Mouse (Mus musculus): Measurements from ENCODE around the gene LTO1. TPM values are rescaled to one million over a fixed set of nuclear protein-coding genes. Genes with fewer than 3 reads are reported as not detected.

The LTO1 gene
- polyA plus RNA-seq, 1 experiment, result 32.7 TPM

GRCm38 (mm10) chr7:144939344-144940002, 24.6 kb downstream of the LTO1 start, which contains the start of gene Ccnd1:
Gene Ccnd1 (minus strand): TSS chr7:144939925.
- peak within 1 kb of the TSS; percentile 83 for H3K27ac ChIP-seq (ENCODE audit: control insufficient read depth, insufficient read depth, low read depth, low read length)
- no peaks in the 10 kb centered on the region for H3K36me3 ChIP-seq (ENCODE audit: control insufficient read depth, insufficient read depth, low read length)
- H3K27me3 ChIP-seq (ENCODE audit: control insufficient read depth, insufficient read depth, low read length), result peaks cover 2% of the 10 kb centered on the region; the same call in 1 of the 2 replicates
- H3K4me1 ChIP-seq (ENCODE audit: control insufficient read depth, insufficient read depth, low read length), result peaks cover 48% of the 10 kb centered on the region
- peak within 1 kb of the TSS; percentile 80 for H3K4me3 ChIP-seq (ENCODE audit: control insufficient read depth, low read depth, low read length)
- TF ChIP-seq CTCF (IDR thresholded peaks at IDR 0.05; ENCODE audit: control insufficient read depth, insufficient read depth, insufficient replicate concordance, low read depth, low read length) (no peak), POLR2A (IDR thresholded peaks at IDR 0.05; ENCODE audit: control insufficient read depth, low read depth, low read length) (no peak)

- H3K27me3 ChIP-seq (ENCODE audit: control insufficient read depth, insufficient read depth, low read length), result peaks cover 2% of the 10 kb centered on the region; the same call in 1 of the 2 replicates
- H3K27ac ChIP-seq (ENCODE audit: control insufficient read depth, insufficient read depth, low read depth, low read length), result peak overlapping the region; percentile 83
- peak overlapping the region; percentile 50 for H3K4me3 ChIP-seq (ENCODE audit: control insufficient read depth, low read depth, low read length)
- TF ChIP-seq CTCF (IDR thresholded peaks at IDR 0.05; ENCODE audit: control insufficient read depth, insufficient read depth, insufficient replicate concordance, low read depth, low read length) (no peak), POLR2A (IDR thresholded peaks at IDR 0.05; ENCODE audit: control insufficient read depth, low read depth, low read length) (no peak)
- H3K36me3 ChIP-seq (ENCODE audit: control insufficient read depth, insufficient read depth, low read length), result no peaks in the 10 kb centered on the region
- H3K4me1 ChIP-seq (ENCODE audit: control insufficient read depth, insufficient read depth, low read length), result peaks cover 48% of the 10 kb centered on the region
Observed at GRCm38 (mm10) chr7:144940003-144940571, 25.2 kb downstream of the LTO1 start.

- no peak overlapping the region; the same call in 1 of the 2 replicates for H3K4me3 ChIP-seq (ENCODE audit: control insufficient read depth, low read depth, low read length)
- H3K27me3 ChIP-seq (ENCODE audit: control insufficient read depth, insufficient read depth, low read length), result peaks cover 2% of the 10 kb centered on the region; the same call in 1 of the 2 replicates
- no peaks in the 10 kb centered on the region for H3K36me3 ChIP-seq (ENCODE audit: control insufficient read depth, insufficient read depth, low read length)
- H3K27ac ChIP-seq (ENCODE audit: control insufficient read depth, insufficient read depth, low read depth, low read length), result no peak overlapping the region
- H3K4me1 ChIP-seq (ENCODE audit: control insufficient read depth, insufficient read depth, low read length), result peaks cover 48% of the 10 kb centered on the region
- TF ChIP-seq POLR2A (IDR thresholded peaks at IDR 0.05; ENCODE audit: control insufficient read depth, low read depth, low read length), result no peak
Observed at GRCm38 (mm10) chr7:144940585-144940984, 25.7 kb downstream of the LTO1 start.

GRCm38 (mm10) chr7:144941242-144941831, 26.4 kb downstream of the LTO1 start:
- Histone ChIP-seq H3K4me3 (ENCODE audit: control insufficient read depth, low read depth, low read length) (peak overlapping the region; percentile 80), H3K27me3 (ENCODE audit: control insufficient read depth, insufficient read depth, low read length) (peaks cover 2% of the 10 kb centered on the region; the same call in 1 of the 2 replicates), H3K36me3 (ENCODE audit: control insufficient read depth, insufficient read depth, low read length) (no peaks in the 10 kb centered on the region), H3K4me1 (ENCODE audit: control insufficient read depth, insufficient read depth, low read length) (peaks cover 45% of the 10 kb centered on the region), H3K27ac (ENCODE audit: control insufficient read depth, insufficient read depth, low read depth, low read length) (peak overlapping the region; percentile 73)
- TF ChIP-seq CTCF (IDR thresholded peaks at IDR 0.05; ENCODE audit: control insufficient read depth, insufficient read depth, insufficient replicate concordance, low read depth, low read length) (no peak), POLR2A (IDR thresholded peaks at IDR 0.05; ENCODE audit: control insufficient read depth, low read depth, low read length) (no peak)

GRCm38 (mm10) chr7:144942071-144942743, 27.3 kb downstream of the LTO1 start:
- Histone ChIP-seq H3K4me3 (ENCODE audit: control insufficient read depth, low read depth, low read length) (peak overlapping the region; percentile 33), H3K36me3 (ENCODE audit: control insufficient read depth, insufficient read depth, low read length) (no peaks in the 10 kb centered on the region), H3K4me1 (ENCODE audit: control insufficient read depth, insufficient read depth, low read length) (peaks cover 45% of the 10 kb centered on the region), H3K27me3 (ENCODE audit: control insufficient read depth, insufficient read depth, low read length) (peaks cover 2% of the 10 kb centered on the region; the same call in 1 of the 2 replicates), H3K27ac (ENCODE audit: control insufficient read depth, insufficient read depth, low read depth, low read length) (peak overlapping the region; percentile 44)
- no peak for TF ChIP-seq CTCF (IDR thresholded peaks at IDR 0.05; ENCODE audit: control insufficient read depth, insufficient read depth, insufficient replicate concordance, low read depth, low read length)
- TF ChIP-seq POLR2A (IDR thresholded peaks at IDR 0.05; ENCODE audit: control insufficient read depth, low read depth, low read length), result no peak

GRCm38 (mm10) chr7:144942744-144943135, 27.8 kb downstream of the LTO1 start:
- no peaks in the 10 kb centered on the region for H3K36me3 ChIP-seq (ENCODE audit: control insufficient read depth, insufficient read depth, low read length)
- H3K4me1 ChIP-seq (ENCODE audit: control insufficient read depth, insufficient read depth, low read length), result peaks cover 42% of the 10 kb centered on the region
- peak overlapping the region; percentile 44 for H3K27ac ChIP-seq (ENCODE audit: control insufficient read depth, insufficient read depth, low read depth, low read length)
- TF ChIP-seq CTCF (IDR thresholded peaks at IDR 0.05; ENCODE audit: control insufficient read depth, insufficient read depth, insufficient replicate concordance, low read depth, low read length) (no peak), POLR2A (IDR thresholded peaks at IDR 0.05; ENCODE audit: control insufficient read depth, low read depth, low read length) (no peak)
- peak overlapping the region; percentile 78 for H3K4me3 ChIP-seq (ENCODE audit: control insufficient read depth, low read depth, low read length)
- peaks cover 2% of the 10 kb centered on the region; the same call in 1 of the 2 replicates for H3K27me3 ChIP-seq (ENCODE audit: control insufficient read depth, insufficient read depth, low read length)

GRCm38 (mm10) chr7:144943254-144943653, 28.4 kb downstream of the LTO1 start:
- no peaks in the 10 kb centered on the region for H3K36me3 ChIP-seq (ENCODE audit: control insufficient read depth, insufficient read depth, low read length)
- peak overlapping the region; percentile 34; the same call in 1 of the 2 replicates for H3K27ac ChIP-seq (ENCODE audit: control insufficient read depth, insufficient read depth, low read depth, low read length)
- peaks cover 39% of the 10 kb centered on the region for H3K4me1 ChIP-seq (ENCODE audit: control insufficient read depth, insufficient read depth, low read length)
- H3K27me3 ChIP-seq (ENCODE audit: control insufficient read depth, insufficient read depth, low read length), result peaks cover 2% of the 10 kb centered on the region; the same call in 1 of the 2 replicates
- peak overlapping the region; percentile 78 for H3K4me3 ChIP-seq (ENCODE audit: control insufficient read depth, low read depth, low read length)
- TF ChIP-seq POLR2A (IDR thresholded peaks at IDR 0.05; ENCODE audit: control insufficient read depth, low read depth, low read length) (0 out of 2 replicates have a peak, but pooled peaks have one; percentile 31), CTCF (IDR thresholded peaks at IDR 0.05; ENCODE audit: control insufficient read depth, insufficient read depth, insufficient replicate concordance, low read depth, low read length) (no peak)
